Mouse (Mus musculus): ENCODE data around the gene Apbb1ip.

GRCm38 (mm10) chr2:22816231-22816630 lies 42.3 kb downstream of the Apbb1ip start:
- TF ChIP-seq CTCF (IDR thresholded peaks at IDR 0.05; ENCODE audit: borderline replicate concordance, extremely low read depth, insufficient read depth, insufficient read length) (no peak), POLR2A (IDR thresholded peaks at IDR 0.05; ENCODE audit: borderline replicate concordance, extremely low read depth, insufficient read depth, insufficient read length, poor library complexity, severe bottlenecking) (no peak)

All from brain, embryonic 14.5 days (tissue).